21 mouse cellular contexts compared by ENCODE assay signal in genomic region chr4:116352919-116353318, GRCm38 (mm10).
"Had no signal": no experiment of that assay in that cellular context is flagged by ENCODE, and none has a peak within 500 bp of the region (broad histone marks: within the 10 kb centered on the region; RNA-seq: fewer than 3 reads in every experiment).

No protein-coding gene starts in this region.

- ATAC-seq: forebrain, postnatal 0 days; hindbrain, postnatal 0 days; liver, embryonic 12.5 days had no signal

- H3K9me3 ChIP-seq: hindbrain, embryonic 13.5 days; hindbrain, embryonic 15.5 days; kidney, embryonic 15.5 days; limb, embryonic 13.5 days; limb, embryonic 15.5 days; liver, embryonic 12.5 days had no signal

- H3K27ac ChIP-seq: heart, adult 2 months; hindbrain, embryonic 13.5 days; hindbrain, embryonic 15.5 days; hindbrain, postnatal 0 days; kidney, embryonic 15.5 days; kidney, postnatal 0 days; limb, embryonic 13.5 days; limb, embryonic 15.5 days; liver, embryonic 12.5 days; liver, embryonic 14.5 days had no signal

- H3K27me3 ChIP-seq: hindbrain, embryonic 13.5 days; hindbrain, embryonic 15.5 days; kidney, embryonic 15.5 days; limb, embryonic 13.5 days; limb, embryonic 15.5 days; liver, embryonic 12.5 days had no signal

- H3K4me1 ChIP-seq: hindbrain, embryonic 15.5 days; kidney, embryonic 15.5 days; limb, embryonic 15.5 days; liver, embryonic 12.5 days had no signal

- DNase-seq: forebrain, postnatal 0 days; gastrocnemius, postnatal 25 days; heart, adult 11 months; heart, adult 2 months; heart, postnatal 14 days; heart, postnatal 36 days; kidney, adult 11 months; kidney, adult 2 months; layer of hippocampus, adult 9-11 months; layer of hippocampus, postnatal 36 days; left cerebral cortex, postnatal 4 days had no signal

- H3K4me2 ChIP-seq: heart, embryonic 11.5 days; hindbrain, embryonic 13.5 days; hindbrain, embryonic 15.5 days; kidney, embryonic 15.5 days; limb, embryonic 13.5 days; limb, embryonic 15.5 days; liver, embryonic 12.5 days had no signal

- H3K4me3 ChIP-seq: heart, adult 2 months; hindbrain, embryonic 13.5 days; hindbrain, embryonic 15.5 days; kidney, embryonic 15.5 days; limb, embryonic 13.5 days; limb, embryonic 15.5 days; liver, embryonic 12.5 days had no signal

- H3K9ac ChIP-seq: forebrain, postnatal 0 days; hindbrain, embryonic 13.5 days; hindbrain, embryonic 15.5 days; kidney, embryonic 15.5 days; limb, embryonic 13.5 days; limb, embryonic 15.5 days; liver, embryonic 12.5 days; liver, embryonic 14.5 days had no signal

- H3K36me3 ChIP-seq: hindbrain, embryonic 15.5 days; kidney, embryonic 15.5 days; limb, embryonic 15.5 days had no signal
